Mouse (Mus musculus) embryo, embryonic 10 days (tissue): Measurements from ENCODE around the gene 4930519P11Rik.

Source experiments
- DNase-seq: peaks from one replicate; pipeline ENCODE4 v3.0.0-alpha.2; 2015; ENCODE audit warnings: low spot score

4930519P11Rik gene

DNA sequence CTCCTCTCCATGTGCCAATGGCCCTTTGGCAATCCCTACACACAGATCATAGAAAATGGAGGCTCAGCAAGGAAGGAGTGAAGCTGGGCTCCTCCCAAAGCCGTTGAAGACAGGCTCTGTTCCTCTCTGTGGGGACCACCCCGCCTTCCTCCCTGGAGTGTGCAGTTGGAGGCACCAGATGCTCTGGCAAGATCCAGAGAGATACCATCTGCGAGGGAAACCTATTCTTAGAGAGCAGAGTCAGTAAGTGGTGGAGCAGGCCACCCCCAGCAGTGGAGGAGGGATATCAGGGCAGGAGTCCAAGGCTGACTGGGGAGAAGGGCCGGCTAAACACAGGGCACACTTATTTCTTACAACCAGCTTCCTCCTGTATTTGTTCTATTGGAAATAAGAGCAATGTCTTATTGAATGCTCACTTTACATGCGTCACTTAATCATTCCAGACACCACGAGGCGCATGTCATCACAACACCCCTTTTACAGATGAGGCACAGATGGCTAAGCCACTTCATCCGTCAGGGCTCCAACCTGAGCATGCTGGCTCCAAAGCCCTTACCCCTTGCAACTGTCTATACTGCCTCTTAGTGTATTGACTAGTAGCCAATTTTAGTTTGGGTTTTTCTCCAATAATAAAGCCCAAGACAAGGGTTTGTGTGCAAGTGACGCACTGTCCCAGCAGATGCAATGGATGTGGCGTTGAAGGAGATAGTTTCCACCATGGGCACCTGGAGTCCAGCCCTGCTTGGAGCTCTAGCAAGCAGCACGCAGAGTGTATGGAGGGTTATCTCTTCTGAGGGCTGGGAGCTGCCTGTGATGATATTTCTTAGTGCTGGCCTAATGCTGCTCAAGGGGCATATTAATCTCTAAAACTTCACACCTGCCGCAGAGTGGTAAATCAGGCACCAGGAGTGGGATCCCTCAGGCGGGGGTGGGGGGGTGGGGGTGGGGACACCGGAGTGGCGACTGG is 29.0 kb downstream of the 4930519P11Rik start:
- no peak for DNase-seq

GRCm38 (mm10) chr2:154581421-154581820 is 31.8 kb downstream of the 4930519P11Rik start:
- no peak for DNase-seq

DNA sequence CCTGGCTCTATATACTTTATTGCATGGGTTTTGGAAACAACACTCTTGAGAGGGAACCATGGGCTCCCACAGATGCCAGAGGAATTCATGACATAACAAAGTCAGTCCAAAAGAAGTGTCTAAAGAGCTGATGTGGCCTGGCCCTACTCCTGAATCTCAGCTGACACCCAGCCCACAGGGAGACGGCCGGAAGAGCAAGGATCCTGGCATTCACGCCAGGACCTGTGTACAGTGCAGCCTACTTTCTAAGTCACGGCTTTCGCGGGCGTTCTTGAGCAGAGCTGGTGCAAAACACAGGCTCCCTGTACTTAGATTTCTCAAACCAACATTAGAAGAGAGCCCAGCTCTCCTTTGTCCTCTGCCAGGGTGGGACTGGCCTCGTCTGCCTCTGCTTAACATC is 32.7 kb downstream of the 4930519P11Rik start:
- DNase-seq: no peak

GRCm38 (mm10) chr2:154577744-154578067 is 35.5 kb downstream of the 4930519P11Rik start:
- DNase-seq: no peak

DNA sequence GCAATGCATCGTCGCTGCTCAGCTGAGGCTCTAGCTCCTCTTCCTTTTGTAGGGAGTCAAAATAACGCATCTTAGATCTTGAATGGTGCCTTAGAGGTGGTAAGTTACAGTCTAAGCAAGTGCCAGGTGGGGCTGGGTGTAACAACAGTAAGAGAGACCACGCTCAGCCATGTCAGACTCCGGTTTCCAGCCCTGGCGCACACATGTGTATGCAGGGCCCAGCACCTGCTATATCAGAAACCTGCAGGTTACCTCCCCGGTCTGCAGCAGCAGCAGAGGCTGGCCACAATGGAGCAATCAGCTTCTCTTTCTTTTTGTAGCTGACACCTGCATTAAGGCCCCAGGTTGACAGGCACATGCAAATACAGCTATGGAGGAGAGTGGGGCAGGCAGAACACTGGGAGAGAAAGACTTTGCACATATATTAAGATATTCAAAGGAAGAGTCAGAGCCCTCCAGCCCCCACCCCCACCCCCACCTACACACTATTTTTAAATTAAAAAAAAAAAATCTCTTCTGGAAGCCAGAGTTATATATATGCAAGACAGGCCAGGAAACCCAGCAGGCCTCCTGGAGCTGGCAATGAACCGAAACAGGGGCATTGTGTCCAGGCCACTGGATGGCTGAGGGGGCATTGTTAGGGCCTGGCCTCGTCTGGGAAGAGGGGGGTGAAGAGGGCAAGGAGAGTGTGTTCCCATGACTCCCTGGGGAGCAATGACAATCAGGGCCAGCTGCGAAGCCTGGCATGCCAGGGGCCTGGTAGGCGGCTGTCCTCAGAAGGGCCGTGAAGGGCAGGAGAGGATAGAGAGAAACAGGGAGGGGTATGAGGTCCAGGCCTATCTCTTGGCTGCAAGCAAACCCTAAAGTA is 36.1 kb downstream of the 4930519P11Rik start:
- DNase-seq: peak; percentile 71

DNA sequence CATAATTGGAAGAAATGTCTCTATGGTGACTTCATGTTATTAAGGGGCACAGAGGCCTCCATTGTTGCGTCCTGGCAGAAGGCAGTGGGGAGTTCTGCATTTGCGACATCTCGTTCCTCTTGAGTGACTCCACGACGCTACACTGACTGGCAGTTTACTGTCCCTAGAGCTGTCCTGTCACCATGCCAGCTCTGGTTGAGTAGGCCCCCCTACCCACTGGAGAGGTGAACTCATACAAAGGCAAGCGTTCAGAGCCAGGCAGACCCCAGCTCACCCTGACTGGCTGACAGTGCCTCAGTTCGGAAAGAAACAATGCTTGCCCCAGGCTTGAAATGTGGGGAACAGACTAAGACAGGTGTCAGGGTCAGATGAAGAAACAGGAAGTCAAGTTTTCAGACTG is 39.0 kb downstream of the 4930519P11Rik start:
- DNase-seq: no peak

- DNase-seq: no peak
Observed at GRCm38 (mm10) chr2:154572996-154573395, 40.2 kb downstream of the 4930519P11Rik start.

DNA sequence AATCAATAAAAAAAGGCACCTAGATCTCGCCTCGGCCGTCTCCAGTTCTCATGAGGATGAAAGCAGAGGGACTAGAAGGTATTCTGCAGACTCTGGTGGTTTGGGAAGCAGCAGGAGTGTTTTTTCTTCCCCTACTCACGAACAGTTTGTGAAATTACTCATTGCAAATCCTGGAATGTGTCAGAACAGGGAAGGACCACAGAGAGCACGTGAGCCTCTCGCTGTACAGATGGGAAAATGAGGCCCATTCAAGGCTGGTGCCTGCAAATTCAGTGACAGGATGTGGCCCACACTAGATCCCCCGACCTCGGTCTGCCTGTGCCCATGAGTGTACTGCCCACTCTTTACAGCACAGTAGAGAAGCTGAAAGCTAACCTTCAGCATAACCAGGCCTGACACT is 41.3 kb downstream of the 4930519P11Rik start:
- no peak for DNase-seq

GRCm38 (mm10) chr2:154571266-154571665 is 42.0 kb downstream of the 4930519P11Rik start:
- no peak for DNase-seq

DNA sequence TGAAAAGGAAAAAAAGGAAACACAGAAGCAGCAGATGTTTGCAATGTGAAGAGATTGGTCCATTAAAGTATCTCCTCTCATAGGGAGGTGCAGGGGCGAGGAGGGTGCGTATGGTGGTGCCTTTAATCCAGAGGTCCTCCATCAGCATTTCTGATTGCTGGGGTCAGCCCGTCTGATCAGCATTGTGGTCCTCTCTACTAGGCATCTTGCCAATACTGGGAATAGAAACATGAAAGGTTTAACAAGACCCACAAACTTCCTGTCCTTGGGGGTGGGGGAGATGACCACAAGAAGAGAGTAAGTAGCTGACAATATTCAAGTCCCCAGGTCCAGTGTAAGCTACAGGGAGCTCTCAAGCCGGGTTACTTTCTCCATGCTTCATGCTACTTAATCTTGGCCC is 42.6 kb downstream of the 4930519P11Rik start:
- no peak for DNase-seq

DNA sequence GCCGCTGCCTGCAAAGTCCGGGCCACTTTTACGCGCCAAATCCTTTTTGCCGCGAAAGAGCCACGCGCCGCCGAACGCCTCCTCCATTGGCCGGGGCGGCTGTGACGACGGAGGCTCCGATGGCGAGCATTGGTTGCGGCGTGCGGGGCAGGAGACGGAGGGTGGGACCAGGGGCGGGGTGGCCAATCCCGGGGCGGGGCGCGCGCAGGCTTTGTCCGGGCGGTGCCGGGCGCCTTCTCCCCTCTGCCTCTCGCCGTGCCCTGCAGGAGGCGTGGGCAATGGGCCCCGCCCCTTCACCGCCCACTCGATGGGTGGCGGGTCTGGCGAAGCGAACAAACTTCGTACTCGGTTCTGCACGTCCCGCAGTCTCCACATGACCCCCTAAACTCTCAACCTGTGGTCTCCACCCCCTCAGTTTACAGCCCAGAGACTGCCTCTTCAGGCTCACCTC is 43.4 kb downstream of the 4930519P11Rik start, which contains the start of gene E2f1:
TSS of gene E2f1 (minus strand) at position 57 of the 451 bp plus-strand sequence.
- DNase-seq: peak; percentile 98

DNA sequence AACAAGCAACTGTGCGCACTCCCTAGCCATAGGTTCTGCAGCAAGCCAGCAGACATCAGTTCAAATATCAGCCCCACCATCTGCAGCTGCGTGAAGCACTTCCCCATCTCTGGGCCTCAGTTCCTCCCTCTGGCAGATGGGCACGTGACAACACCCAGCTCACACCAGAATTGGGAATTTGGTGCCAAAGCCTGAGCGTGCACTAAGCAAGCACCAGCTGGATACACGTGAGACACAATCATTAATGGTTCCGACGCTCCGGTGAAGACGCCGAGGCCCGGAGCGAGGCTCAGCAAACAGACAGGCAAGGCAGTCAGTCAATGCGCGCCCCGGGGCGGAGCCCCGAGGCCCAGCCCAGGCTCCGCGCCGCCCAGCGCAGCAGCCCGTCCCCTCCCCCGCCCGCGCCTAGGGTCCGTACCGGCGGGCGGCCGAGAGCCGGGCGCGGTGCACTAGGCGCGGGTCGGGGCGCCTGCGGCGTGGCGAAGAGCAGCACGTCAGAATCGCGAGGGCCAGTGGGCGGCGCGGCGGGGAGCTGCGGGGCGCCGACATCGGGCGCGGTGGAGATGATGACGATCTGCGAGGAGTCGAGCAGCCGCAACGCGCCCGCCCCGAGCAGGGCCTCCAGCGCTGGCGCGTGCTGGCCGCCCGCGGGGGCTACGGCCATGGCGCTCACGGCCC is 44.0 kb downstream of the 4930519P11Rik start:
- DNase-seq: peak; percentile 56

GRCm38 (mm10) chr2:154568329-154569070 is 44.7 kb downstream of the 4930519P11Rik start:
- DNase-seq: peak; percentile 51

DNA sequence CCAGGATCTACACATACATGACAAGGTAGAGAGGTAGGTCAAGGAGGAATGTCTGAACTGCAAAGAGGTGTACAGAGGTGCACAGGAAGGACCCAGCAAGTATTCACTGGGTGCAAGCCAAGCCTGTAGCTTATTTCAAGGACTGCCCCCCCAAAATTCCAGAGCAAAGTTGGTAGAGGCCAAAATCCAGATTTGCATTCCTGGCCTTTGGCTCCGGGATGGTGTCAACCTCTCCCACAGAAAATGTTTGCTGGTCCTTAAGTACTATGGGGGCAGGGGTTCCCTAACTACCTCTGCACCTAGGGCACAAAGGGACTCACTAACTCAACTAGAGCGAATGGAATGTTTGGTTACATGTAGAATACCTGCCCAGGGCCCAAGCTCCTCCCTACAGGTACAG is 45.5 kb downstream of the 4930519P11Rik start:
- DNase-seq: no peak

- DNase-seq: no peak
Observed at GRCm38 (mm10) chr2:154566641-154567040, 46.6 kb downstream of the 4930519P11Rik start.

DNA sequence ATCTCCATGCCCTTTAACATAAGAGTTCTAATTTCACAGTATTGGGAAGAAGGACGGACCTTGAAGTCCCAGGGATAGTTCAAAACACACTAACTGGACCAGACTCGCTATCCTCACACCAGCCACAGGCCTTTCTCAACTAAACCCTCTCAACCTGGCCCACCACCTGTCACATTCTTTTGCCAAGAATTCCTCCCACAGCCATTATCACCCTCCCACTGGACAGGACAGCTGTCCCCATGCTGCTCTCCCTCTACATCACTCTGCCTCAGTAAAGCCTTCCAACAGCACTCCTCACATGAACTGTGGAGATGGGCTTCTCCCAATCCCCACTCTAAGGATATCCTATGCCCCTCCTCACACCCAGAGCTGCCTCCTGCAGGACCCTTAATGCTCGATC is 47.7 kb downstream of the 4930519P11Rik start:
- DNase-seq: no peak

GRCm38 (mm10) chr2:154563612-154564170 is 49.5 kb downstream of the 4930519P11Rik start:
- no peak for DNase-seq
